ENCODE assay signal across 8 mouse cellular contexts in the genomic region with DNA sequence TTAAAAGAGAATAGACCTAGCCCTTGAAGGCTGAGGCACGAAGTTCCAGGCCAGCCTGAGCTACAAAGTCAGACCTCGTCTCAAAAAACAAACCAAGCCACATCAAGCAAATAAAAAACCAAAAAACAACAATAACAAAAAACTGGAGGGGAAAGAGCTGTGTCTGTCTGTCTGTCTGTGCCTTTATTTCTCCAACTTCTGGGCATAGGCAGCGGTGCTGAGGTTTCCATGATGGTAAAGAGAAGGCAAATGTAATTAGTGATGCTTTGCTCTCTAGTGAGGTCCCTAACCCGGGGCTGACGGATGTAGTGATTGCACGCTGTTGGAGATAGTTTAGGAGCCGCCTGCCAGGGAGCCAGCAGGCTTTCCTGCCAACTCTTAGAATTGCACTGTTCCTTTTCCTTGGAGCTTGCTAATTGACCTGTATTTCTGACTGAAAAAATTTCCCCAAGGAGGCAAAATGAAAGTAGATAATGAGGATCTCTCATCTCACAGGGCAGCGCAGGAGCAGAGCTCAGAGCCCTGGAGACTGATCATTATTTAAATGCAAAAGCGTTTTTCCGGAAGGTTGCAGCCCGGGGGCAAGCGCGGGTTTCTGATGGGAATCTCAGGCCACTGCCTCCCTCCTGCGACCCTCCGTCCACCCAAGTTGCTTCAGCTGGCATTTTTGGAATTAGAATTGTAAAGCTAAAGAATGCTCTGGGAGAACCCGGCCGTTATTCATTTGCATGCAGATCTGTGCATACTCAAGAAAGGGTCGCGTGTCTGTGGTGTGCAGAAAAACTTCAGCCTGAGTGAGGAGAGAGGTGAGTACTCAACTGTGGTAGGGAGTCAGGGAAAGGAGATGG. TPM values are rescaled to one million over a fixed set of nuclear protein-coding genes. Genes with fewer than 3 reads are reported as not detected.
A peak's percentile ranks its signal among the peaks of the same experiment; 100 is the strongest.
DNase-seq lines count a peak whose midpoint lies in the region; ATAC-seq lines count a peak whose summit lies in the region.

No protein-coding gene starts in this region.

- no peaks in the 10 kb centered on the region for H3K36me3 ChIP-seq in heart, embryonic 10.5 days
- H3K36me3 ChIP-seq in heart, embryonic 16.5 days (ENCODE audit: control insufficient read depth, insufficient read depth) = no peaks in the 10 kb centered on the region
- H3K36me3 ChIP-seq in midbrain, embryonic 11.5 days (ENCODE audit: control insufficient read depth, insufficient read depth, low read length) = no peaks in the 10 kb centered on the region

- H3K27me3 ChIP-seq in heart, embryonic 10.5 days (ENCODE audit: insufficient read depth, poor library complexity, severe bottlenecking) = no peaks in the 10 kb centered on the region
- no peaks in the 10 kb centered on the region for H3K27me3 ChIP-seq in heart, embryonic 16.5 days (ENCODE audit: control insufficient read depth, insufficient read depth, low read length)
- no peaks in the 10 kb centered on the region for H3K27me3 ChIP-seq in midbrain, embryonic 11.5 days (ENCODE audit: control insufficient read depth, insufficient read depth, low read length)

- no peak for DNase-seq in heart, embryonic 10.5 days (ENCODE audit: low spot score)
- DNase-seq in heart, postnatal 14 days = no peak
- DNase-seq in MN1 (ENCODE audit: low spot score) = peak; percentile 60
- peak; percentile 92 for DNase-seq in midbrain, embryonic 11.5 days (ENCODE audit: low spot score, missing footprints)
- no peak for DNase-seq in gastrocnemius, postnatal 36 days
- DNase-seq in urinary bladder, postnatal 10 days (ENCODE audit: low spot score) = no peak
- no peak for DNase-seq in cerebellum, adult 11 months

- no peak for ATAC-seq in heart, embryonic 16.5 days (replicated peaks; ENCODE audit: extremely low read depth, insufficient read depth, low FRiP score)
- peak; percentile 67 for ATAC-seq in midbrain, embryonic 11.5 days (ENCODE audit: low FRiP score)

- peak overlapping the region; percentile 51 for H3K4me3 ChIP-seq in heart, embryonic 10.5 days
- H3K4me3 ChIP-seq in heart, embryonic 16.5 days (ENCODE audit: low read length) = peak overlapping the region; percentile 46
- peak overlapping the region; percentile 5; the same call in 1 of the 2 replicates for H3K4me3 ChIP-seq in midbrain, embryonic 11.5 days (ENCODE audit: low read depth, low read length)

- peak overlapping the region; percentile 68 for H3K4me2 ChIP-seq in heart, embryonic 16.5 days (ENCODE audit: low read depth, low read length)
- peak overlapping the region; percentile 30 for H3K4me2 ChIP-seq in midbrain, embryonic 11.5 days

- H3K9ac ChIP-seq in heart, embryonic 16.5 days (ENCODE audit: low read length) = peak overlapping the region; percentile 50
- peak overlapping the region; percentile 10 for H3K9ac ChIP-seq in midbrain, embryonic 11.5 days (ENCODE audit: low read length)

- intact Hi-C loops in heart, postnatal 14 days (cut with DNase I) = no loop called here
- intact Hi-C loops in gastrocnemius, postnatal 36 days (cut with DNase I) = no loop called here

- H3K9me3 ChIP-seq in heart, embryonic 10.5 days = no peaks in the 10 kb centered on the region
- no peaks in the 10 kb centered on the region for H3K9me3 ChIP-seq in heart, embryonic 16.5 days (replicated peaks; ENCODE audit: control insufficient read depth, low read length)
- no peaks in the 10 kb centered on the region for H3K9me3 ChIP-seq in midbrain, embryonic 11.5 days (ENCODE audit: control insufficient read depth, low read length)

- no peaks in the 10 kb centered on the region; the same call in 1 of the 2 replicates for H3K4me1 ChIP-seq in heart, embryonic 10.5 days
- H3K4me1 ChIP-seq in heart, embryonic 16.5 days (ENCODE audit: control insufficient read depth, insufficient read depth, low read length) = no peaks in the 10 kb centered on the region
- peaks cover 5% of the 10 kb centered on the region; the same call in 1 of the 2 replicates for H3K4me1 ChIP-seq in midbrain, embryonic 11.5 days (ENCODE audit: control insufficient read depth, insufficient read depth, low read length)

- WGBS in heart, embryonic 10.5 days = 8% methylated on average over 19 of the region's 19 CpGs
- 14% methylated on average over 19 of the region's 19 CpGs for WGBS in heart, embryonic 16.5 days
- WGBS in midbrain, embryonic 11.5 days = 2% methylated on average over 19 of the region's 19 CpGs

- H3K27ac ChIP-seq in heart, embryonic 10.5 days = no peak overlapping the region
- no peak overlapping the region for H3K27ac ChIP-seq in heart, embryonic 16.5 days (ENCODE audit: low read length)
- H3K27ac ChIP-seq in midbrain, embryonic 11.5 days (ENCODE audit: low read depth, low read length) = no peak overlapping the region; the same call in 1 of the 2 replicates

RNA-seq across cellular contexts. Expression of gene Nim1k, which starts 14.1 kb away (rescaled TPM):
- 0.43 and 0.57 TPM in 2 replicates for polyA plus RNA-seq in heart, embryonic 10.5 days (2016; fragmentation: Nextera tagmentation; extraction: Ambion mirVana)
- total RNA-seq in heart, postnatal 14 days (2021) = under 1 TPM; 0.88 to 0.93 TPM
- 0.69 and 1.1 TPM in 2 replicates for polyA plus RNA-seq in heart, embryonic 16.5 days (2015; fragmentation: Nextera tagmentation; extraction: Ambion mirVana)
- polyA plus RNA-seq in midbrain, embryonic 11.5 days (2014; fragmentation: Nextera tagmentation; extraction: Ambion mirVana) = 1.9 and 2.4 TPM in 2 replicates
- total RNA-seq in gastrocnemius, postnatal 36 days (2021) = 1 to 10 TPM in 1 of 2 experiments, under 1 TPM in 1; 0.76 to 1.3 TPM

RNA-seq across cellular contexts. Expression of gene Zfp131, which starts 49.1 kb away (rescaled TPM):
- 23.5 and 29.8 TPM in 2 replicates for polyA plus RNA-seq in heart, embryonic 10.5 days (2016; fragmentation: Nextera tagmentation; extraction: Ambion mirVana)
- total RNA-seq in heart, postnatal 14 days (2021) = 10 to 100 TPM; 22.9 TPM
- 21.2 and 22.8 TPM in 2 replicates for polyA plus RNA-seq in heart, embryonic 16.5 days (2015; fragmentation: Nextera tagmentation; extraction: Ambion mirVana)
- polyA plus RNA-seq in midbrain, embryonic 11.5 days (2014; fragmentation: Nextera tagmentation; extraction: Ambion mirVana) = 44.2 and 49.4 TPM in 2 replicates
- total RNA-seq in gastrocnemius, postnatal 36 days (2021) = 10 to 100 TPM; 19.1 to 19.2 TPM

RNA-seq across cellular contexts. Expression of gene Hmgcs1, which starts 51.4 kb away (rescaled TPM):
- polyA plus RNA-seq in heart, embryonic 10.5 days (2016; fragmentation: Nextera tagmentation; extraction: Ambion mirVana) = 141 and 143 TPM in 2 replicates
- 10 to 100 TPM; 50.6 to 51.5 TPM for total RNA-seq in heart, postnatal 14 days (2021)
- polyA plus RNA-seq in heart, embryonic 16.5 days (2015; fragmentation: Nextera tagmentation; extraction: Ambion mirVana) = 72.0 and 79.0 TPM in 2 replicates
- 516 and 569 TPM in 2 replicates for polyA plus RNA-seq in midbrain, embryonic 11.5 days (2014; fragmentation: Nextera tagmentation; extraction: Ambion mirVana)
- total RNA-seq in gastrocnemius, postnatal 36 days (2021) = 10 to 100 TPM; 25.6 to 28.7 TPM

Comparison
In these comparisons a context has a peak if more than half of its experiments do, and no peak if none do; other contexts are left out.
1. DNase-seq: peak in MN1 (single experiment) and midbrain, embryonic 11.5 days (single experiment); none in heart, embryonic 10.5 days (single experiment), heart, postnatal 14 days (0 of 2), gastrocnemius, postnatal 36 days (0 of 2), urinary bladder, postnatal 10 days (single experiment) and cerebellum, adult 11 months (single experiment).
2. Peak in every context shown above with its lines, with median percentiles within 50 percentile points of each other: H3K4me3 ChIP-seq.